Mouse (Mus musculus): ENCODE results near the gene Ddx42. TPM values are rescaled to one million over a fixed set of nuclear protein-coding genes. Genes with fewer than 3 reads are reported as not detected.

The Ddx42 gene
- polyA plus RNA-seq, 1 experiment, result 5.2 TPM

DNA sequence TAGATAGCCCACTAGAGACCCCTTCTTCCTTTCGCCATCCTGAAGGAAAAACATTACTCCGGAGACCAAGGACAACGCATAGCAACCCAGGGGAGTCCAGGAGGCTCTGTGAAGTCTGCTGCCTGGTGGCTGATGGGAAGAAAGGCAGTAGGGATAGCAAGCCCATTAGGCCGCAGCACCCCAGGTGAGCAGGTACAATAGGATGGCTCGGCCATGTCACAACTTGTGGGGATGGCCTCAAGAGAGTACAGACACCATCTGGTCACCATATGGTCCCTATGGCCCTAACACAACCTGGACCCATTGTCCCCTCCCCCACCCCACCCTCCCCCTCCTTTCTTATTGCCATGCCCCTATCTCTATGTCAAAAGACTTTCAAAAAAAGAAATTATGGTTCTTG lies 51.1 kb downstream of the Ddx42 start:
- H3K36me3 ChIP-seq (ENCODE audit: control insufficient read depth, insufficient read depth, low read length), result peaks cover 42% of the 10 kb centered on the region
- H3K4me1 ChIP-seq (ENCODE audit: control insufficient read depth, insufficient read depth, insufficient read length, low read length), result peaks cover 29% of the 10 kb centered on the region
- WGBS, result 29% methylated on average over 5 of the region's 5 CpGs
- no peak overlapping the region; the same call in 1 of the 2 replicates for H3K4me3 ChIP-seq (ENCODE audit: low read depth, low read length)
- H3K27me3 ChIP-seq (ENCODE audit: control insufficient read depth, insufficient read depth, low read length), result no peaks in the 10 kb centered on the region
- peak overlapping the region; percentile 70 for H3K27ac ChIP-seq (ENCODE audit: insufficient read depth, low read depth, low read length)
- TF ChIP-seq CTCF (IDR thresholded peaks at IDR 0.05; ENCODE audit: extremely low read depth, insufficient read length, insufficient replicate concordance, low read depth, low read length) (no peak), POLR2A (IDR thresholded peaks at IDR 0.05; ENCODE audit: low read depth, low read length) (no peak)

DNA sequence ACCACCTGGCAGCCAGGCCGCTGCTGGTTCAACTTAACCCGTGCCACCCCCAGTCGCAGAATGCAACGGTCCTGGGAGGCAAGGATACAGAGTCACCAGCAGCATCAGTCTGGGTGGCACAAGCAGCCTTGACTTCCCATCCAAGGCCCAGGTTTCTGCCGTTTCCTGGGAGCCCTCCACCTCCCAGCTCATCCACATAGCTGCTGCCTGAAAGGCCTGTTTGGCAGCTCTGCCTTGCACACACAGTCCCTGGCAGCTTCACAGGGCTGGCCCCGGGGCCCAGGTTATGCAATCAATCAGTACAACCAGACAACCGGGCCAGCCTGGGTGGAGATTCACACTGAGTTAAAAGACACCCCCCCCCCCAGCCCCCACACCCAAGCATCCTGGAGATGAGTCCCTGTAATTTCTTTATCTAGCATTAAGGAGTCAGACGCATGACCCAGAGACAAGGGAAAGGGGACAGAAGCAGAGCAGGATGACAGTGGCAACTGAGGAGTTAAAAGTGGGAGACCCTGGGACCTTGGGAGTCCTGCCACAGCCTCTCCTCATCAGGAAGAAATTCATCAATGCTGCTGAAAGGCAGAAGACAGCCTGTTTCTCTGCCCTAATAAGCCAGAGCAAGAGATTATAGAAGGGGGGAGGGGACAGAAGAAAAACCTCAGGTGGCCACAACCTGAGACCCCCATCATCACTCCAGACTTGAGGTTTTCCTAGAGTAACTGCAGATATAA lies 51.8 kb downstream of the Ddx42 start:
- H3K36me3 ChIP-seq (ENCODE audit: control insufficient read depth, insufficient read depth, low read length), result peaks cover 36% of the 10 kb centered on the region
- peak overlapping the region; percentile 58 for H3K27ac ChIP-seq (ENCODE audit: insufficient read depth, low read depth, low read length)
- WGBS, result 8% methylated on average over 8 of the region's 8 CpGs
- peaks cover 29% of the 10 kb centered on the region for H3K4me1 ChIP-seq (ENCODE audit: control insufficient read depth, insufficient read depth, insufficient read length, low read length)
- no peak for TF ChIP-seq CTCF (IDR thresholded peaks at IDR 0.05; ENCODE audit: extremely low read depth, insufficient read length, insufficient replicate concordance, low read depth, low read length)
- no peak for TF ChIP-seq POLR2A (IDR thresholded peaks at IDR 0.05; ENCODE audit: low read depth, low read length)
- 0 out of 2 replicates have a peak overlapping the region, but pooled peaks have one; percentile 1 for H3K4me3 ChIP-seq (ENCODE audit: low read depth, low read length)
- H3K27me3 ChIP-seq (ENCODE audit: control insufficient read depth, insufficient read depth, low read length), result no peaks in the 10 kb centered on the region

DNA sequence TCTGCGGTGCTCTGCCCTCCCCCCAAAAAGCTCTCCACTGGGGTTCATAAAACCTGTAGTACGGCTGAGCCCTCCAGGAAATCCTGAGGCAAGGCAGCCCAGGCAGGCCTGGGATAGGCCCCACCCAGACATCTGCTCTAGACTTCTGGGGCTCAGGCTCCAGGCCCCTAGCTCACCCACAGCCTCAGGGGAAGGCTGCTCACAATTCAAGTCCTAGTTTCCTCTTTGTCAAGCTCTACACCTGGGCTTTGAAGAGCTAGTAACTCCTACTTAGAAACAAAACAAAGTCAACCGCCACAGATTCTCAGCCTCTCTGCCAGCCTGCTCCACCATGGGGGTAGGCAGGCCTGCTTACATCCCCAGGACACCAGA lies 52.3 kb downstream of the Ddx42 start:
- Histone ChIP-seq H3K27ac (ENCODE audit: insufficient read depth, low read depth, low read length) (peak overlapping the region; percentile 58), H3K4me3 (ENCODE audit: low read depth, low read length) (no peak overlapping the region), H3K36me3 (ENCODE audit: control insufficient read depth, insufficient read depth, low read length) (peaks cover 31% of the 10 kb centered on the region), H3K27me3 (ENCODE audit: control insufficient read depth, insufficient read depth, low read length) (no peaks in the 10 kb centered on the region), H3K4me1 (ENCODE audit: control insufficient read depth, insufficient read depth, insufficient read length, low read length) (peaks cover 31% of the 10 kb centered on the region)
- TF ChIP-seq CTCF (IDR thresholded peaks at IDR 0.05; ENCODE audit: extremely low read depth, insufficient read length, insufficient replicate concordance, low read depth, low read length) (no peak), POLR2A (IDR thresholded peaks at IDR 0.05; ENCODE audit: low read depth, low read length) (no peak)
- WGBS, result 17% methylated on average over 3 of the region's 3 CpGs

GRCm38 (mm10) chr11:106271131-106271793 lies 54.5 kb downstream of the Ddx42 start:
- no peak for TF ChIP-seq CTCF (IDR thresholded peaks at IDR 0.05; ENCODE audit: extremely low read depth, insufficient read length, insufficient replicate concordance, low read depth, low read length)
- TF ChIP-seq POLR2A (IDR thresholded peaks at IDR 0.05; ENCODE audit: low read depth, low read length), result no peak
- Histone ChIP-seq H3K4me1 (ENCODE audit: control insufficient read depth, insufficient read depth, insufficient read length, low read length) (peaks cover 39% of the 10 kb centered on the region), H3K27me3 (ENCODE audit: control insufficient read depth, insufficient read depth, low read length) (no peaks in the 10 kb centered on the region), H3K4me3 (ENCODE audit: low read depth, low read length) (peak overlapping the region; percentile 78), H3K27ac (ENCODE audit: insufficient read depth, low read depth, low read length) (peak overlapping the region; percentile 77), H3K36me3 (ENCODE audit: control insufficient read depth, insufficient read depth, low read length) (peaks cover 10% of the 10 kb centered on the region)
- WGBS, result 11% methylated on average over 5 of the region's 5 CpGs

DNA sequence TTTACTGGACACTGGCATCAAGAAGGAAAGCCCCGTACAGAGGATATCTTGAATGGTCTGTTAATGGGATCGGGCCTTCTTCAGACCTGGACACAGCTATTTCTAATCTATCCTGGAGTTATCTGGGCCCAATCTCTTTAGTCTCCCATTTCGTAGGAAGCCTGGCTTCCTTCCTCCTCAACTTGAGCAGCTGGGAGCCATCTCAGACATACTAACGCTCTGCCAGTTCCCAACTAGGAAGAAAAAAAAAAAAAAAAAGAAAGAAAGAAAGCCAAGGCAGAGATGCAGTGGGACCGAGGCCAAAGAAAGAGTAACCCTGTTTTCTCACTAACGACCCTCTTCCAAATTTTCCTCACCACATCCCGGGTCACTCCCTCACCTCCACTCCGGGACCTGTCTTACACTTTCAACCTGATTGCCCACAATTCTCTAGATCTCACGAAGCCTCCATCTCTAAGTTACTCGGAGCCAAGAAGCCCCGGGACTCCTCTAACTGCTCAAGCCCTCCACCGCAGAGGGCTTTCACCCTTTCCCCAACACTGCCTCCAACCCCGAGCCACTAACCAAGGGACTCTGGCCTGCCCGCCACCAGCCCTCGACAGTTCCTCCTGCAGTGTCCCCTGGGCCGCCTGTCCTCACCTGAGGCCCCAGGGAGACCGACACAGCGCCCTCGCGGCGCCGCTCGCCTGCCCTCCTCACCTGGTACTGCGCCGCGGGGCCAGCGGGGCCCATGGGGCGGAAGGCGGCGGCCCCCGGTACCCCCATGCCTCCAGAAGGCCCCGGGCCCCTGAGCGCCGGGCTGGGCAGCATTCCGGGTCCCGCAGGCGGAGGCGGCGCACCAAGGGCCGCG lies 55.3 kb downstream of the Ddx42 start:
- H3K27ac ChIP-seq (ENCODE audit: insufficient read depth, low read depth, low read length), result peak overlapping the region; percentile 77
- TF ChIP-seq CTCF (IDR thresholded peaks at IDR 0.05; ENCODE audit: extremely low read depth, insufficient read length, insufficient replicate concordance, low read depth, low read length) (no peak), POLR2A (IDR thresholded peaks at IDR 0.05; ENCODE audit: low read depth, low read length) (no peak)
- no peaks in the 10 kb centered on the region for H3K27me3 ChIP-seq (ENCODE audit: control insufficient read depth, insufficient read depth, low read length)
- peaks cover 42% of the 10 kb centered on the region for H3K4me1 ChIP-seq (ENCODE audit: control insufficient read depth, insufficient read depth, insufficient read length, low read length)
- H3K4me3 ChIP-seq (ENCODE audit: low read depth, low read length), result peak overlapping the region; percentile 78
- WGBS, result under 1% methylated on average over 41 of the region's 41 CpGs
- peaks cover 2% of the 10 kb centered on the region for H3K36me3 ChIP-seq (ENCODE audit: control insufficient read depth, insufficient read depth, low read length)

DNA sequence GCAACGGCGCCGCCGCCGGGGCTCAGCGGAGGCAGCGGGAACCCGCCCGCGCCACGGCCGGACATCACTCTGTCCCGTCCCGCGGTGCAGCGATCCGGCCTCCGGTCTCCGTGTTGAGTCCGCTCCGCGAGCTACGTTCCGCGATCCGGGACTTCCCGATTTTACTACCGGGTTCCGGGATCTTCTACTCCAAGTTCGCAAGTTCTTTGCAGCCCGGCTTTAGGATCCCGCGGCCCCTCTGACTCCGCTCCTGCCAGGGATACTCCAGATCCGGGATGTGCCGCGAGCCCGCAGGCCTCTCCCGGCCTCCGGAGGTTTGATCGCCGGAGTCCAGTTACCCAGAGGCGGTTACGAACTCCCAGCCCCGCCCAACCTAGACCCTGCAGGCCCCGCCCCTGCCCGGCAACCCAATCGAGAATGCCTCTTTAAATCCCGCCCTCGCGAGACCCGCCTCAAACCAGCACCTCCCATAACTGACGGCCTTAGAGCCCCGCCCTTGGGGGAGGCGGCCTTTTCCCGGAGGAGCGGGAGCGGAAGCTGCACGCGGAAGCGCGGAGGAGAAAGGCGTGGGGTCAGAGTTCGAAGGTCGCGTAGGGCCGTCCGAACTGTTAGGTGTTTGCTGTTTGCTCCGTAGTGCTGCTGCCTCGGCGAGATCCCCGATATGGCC lies 56.1 kb downstream of the Ddx42 start, which contains the start of gene Smarcd2:
Gene Smarcd2, minus strand, starts transcription at position 329 of the 667 bp plus-strand sequence.
- H3K27me3 ChIP-seq (ENCODE audit: control insufficient read depth, insufficient read depth, low read length), result no peaks in the 10 kb centered on the region
- H3K36me3 ChIP-seq (ENCODE audit: control insufficient read depth, insufficient read depth, low read length), result no peaks in the 10 kb centered on the region
- peak within 1 kb of the TSS; percentile 78 for H3K4me3 ChIP-seq (ENCODE audit: low read depth, low read length)
- peak within 1 kb of the TSS; percentile 77 for H3K27ac ChIP-seq (ENCODE audit: insufficient read depth, low read depth, low read length)
- WGBS, result under 1% methylated on average over 72 of the region's 72 CpGs
- H3K4me1 ChIP-seq (ENCODE audit: control insufficient read depth, insufficient read depth, insufficient read length, low read length), result peaks cover 35% of the 10 kb centered on the region
- TF ChIP-seq CTCF (IDR thresholded peaks at IDR 0.05; ENCODE audit: extremely low read depth, insufficient read length, insufficient replicate concordance, low read depth, low read length), result no peak
- TF ChIP-seq POLR2A (IDR thresholded peaks at IDR 0.05; ENCODE audit: low read depth, low read length), result peak; percentile 75
